Mouse (Mus musculus): ENCODE results near the gene Ttc14.

The Ttc14 gene

DNA sequence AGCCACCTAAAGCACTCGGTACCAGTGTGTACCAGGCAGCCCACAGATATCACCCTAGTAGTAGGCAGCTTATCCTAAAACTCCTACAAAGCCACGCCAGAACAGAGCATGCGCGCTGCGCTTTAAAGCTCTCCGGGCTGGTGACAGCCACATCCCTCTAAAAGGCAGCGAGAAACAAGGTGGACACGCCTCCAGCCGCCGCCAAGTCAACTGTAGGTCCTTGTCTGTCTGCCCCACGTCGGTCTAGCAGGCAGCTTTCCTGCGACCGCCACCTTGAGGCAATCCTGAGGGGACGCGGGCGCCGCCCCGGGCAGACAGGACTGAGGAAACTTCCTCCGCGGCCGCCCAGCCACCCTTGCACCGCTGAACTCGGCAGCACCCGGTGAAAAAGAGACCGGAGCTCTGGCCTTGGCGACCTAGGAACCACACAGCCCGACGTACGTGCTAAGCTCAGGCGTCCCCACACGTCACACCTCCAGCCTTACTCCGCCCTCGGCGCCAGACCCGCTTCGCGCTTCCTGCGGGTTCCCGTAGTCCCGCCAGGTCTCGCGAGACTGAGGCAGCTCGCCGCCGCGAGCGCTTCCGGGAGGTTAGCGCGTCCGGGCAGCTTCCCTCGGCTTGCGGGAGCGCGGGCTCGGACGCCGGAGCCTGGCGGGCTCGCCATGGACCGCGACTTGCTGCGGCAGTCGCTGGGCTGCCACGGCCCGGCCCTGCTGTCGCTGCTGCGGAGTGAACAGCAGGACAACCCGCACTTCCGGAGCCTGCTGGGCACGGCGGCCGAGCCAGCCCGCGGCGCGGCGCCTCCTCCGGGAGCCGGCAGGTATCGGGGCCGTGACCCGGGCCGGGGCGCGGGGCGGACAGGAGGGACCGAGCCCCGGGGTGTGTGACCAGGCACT lies at the start of gene Ttc14:
Gene Ttc14, plus strand, starts transcription at position 216 of the 896 bp plus-strand sequence.
- DNase-seq: peak; percentile 99

DNA sequence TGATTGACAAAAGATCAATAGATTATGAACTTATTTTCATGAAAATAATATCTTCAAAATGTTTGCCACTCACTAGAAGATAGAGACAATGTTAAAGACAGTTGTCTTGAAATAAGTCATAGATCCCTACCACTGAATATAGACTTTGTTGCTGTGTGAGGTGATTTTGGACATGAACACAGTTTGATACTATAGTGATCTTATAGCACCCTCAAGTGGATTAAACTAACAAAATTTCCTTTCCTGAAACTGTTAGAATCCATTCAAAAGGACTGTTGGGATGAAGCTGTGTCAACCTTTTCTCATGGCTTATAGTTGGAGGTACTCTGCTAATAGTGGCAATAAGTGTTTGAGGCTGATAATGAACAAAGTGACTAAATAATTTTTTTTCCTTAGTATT lies 8.7 kb upstream of the Ttc14 start:
- DNase-seq: no peak

GRCm38 (mm10) chr3:33800513-33800820 lies 835 bp downstream of the Ttc14 start:
- DNase-seq: no peak

DNA sequence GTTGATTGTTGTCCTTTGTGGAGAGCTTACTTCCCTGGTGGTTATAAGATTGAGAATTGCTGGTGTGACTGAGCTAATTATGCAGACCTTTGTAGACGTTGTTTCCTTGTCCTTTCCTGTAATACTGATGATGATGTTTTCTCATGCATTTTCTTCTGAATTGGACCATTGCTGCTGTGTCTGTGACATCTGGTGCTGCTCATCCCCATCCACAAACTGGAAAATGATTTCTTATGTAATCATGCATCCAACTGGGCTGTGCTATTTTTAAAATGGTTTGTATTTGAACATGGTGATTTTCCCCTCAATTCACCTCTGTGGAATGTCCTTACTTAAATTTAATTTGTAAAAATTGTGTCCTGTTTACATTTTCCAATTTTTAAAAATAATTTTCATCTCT lies 7.5 kb downstream of the Ttc14 start:
- DNase-seq: no peak

GRCm38 (mm10) chr3:33824135-33824946 lies 24.7 kb downstream of the Ttc14 start:
- DNase-seq: peak; percentile 7

DNA sequence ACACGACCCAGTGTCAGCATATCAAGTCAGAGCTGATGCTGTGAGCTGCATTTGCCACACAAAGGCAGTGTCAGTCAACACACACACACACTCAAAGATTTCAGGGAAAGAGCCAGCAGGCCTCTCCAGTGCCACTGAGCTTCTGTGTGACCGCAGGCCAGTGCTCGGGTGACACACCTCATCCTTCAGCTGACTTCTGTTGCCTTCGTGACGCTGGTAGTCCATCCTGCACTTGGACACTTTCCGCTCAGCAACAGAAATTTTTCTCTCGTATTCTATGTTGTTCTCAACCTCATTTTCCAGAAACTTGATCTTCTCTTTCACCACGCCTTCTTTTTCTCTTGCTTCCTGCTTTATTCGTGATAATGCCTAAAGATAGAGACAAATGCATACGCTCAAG lies 32.7 kb downstream of the Ttc14 start:
- DNase-seq: no peak

GRCm38 (mm10) chr3:33836576-33836975 lies 36.9 kb downstream of the Ttc14 start:
- DNase-seq: no peak

DNA sequence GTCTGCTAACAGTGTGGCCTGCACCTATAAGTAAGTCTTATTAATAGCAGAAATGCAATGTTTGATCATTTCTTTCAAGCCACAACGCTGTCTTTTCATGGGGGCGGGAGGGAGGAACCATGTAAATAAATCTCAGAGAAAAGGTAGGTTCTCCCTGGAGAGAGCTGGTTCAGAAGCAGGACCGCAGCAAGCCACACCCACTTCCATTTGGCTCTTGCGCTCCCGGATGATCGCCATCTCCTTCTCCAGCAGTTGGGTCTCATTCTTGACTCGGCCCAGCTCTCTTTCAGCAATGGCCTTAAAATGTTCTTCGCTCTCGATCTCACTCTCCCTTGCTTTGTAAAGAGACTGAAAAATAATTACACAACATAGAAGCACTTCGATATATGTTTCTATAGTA lies 39.2 kb downstream of the Ttc14 start:
- no peak for DNase-seq

DNA sequence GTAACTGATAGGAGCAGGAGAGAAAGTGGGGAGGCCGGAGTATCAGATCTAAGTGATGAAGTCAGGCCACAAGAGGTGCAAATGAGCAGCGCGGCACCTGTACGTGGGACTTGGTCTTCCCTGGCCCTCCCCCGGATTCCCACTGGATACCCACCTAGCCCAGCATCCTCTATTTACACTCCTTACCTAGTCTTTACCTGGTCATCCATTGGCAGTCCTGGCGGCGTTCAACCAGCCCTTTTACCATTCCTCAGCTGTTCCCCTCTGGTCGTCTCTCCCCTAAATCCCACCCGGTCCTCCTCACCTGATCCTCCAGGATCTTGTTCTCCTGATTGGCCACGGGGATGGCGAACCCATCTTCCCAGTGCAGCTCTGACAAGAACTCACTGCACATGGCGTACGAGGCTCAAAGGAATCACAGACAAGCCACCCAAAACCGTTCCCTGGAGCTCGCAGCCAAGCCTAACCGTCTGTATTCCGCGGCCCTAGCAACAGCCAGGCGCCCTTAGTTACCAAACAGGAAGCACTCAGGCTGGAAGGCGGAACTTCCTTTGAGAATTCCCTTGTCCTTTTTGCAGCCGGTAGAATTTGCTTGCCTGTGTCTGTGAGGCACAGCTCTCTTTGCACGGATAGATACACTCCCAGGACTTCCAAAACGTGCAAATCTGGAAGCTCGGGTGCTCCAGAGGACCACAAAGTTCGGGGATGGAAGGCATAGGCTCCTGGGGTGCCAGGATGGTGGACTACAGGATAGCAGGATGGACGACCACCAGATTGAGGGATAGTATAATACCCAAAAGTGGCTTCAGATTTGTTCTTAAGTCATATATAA lies 44.4 kb downstream of the Ttc14 start, which contains the start of gene Ccdc39:
Gene Ccdc39, minus strand, starts transcription at position 510 of the 832 bp plus-strand sequence.
- DNase-seq: peak; percentile 76

- no peak for DNase-seq
Measured at GRCm38 (mm10) chr3:33846639-33847038, 47.0 kb downstream of the Ttc14 start.

GRCm38 (mm10) chr3:33850856-33851255 lies 51.2 kb downstream of the Ttc14 start:
- DNase-seq: no peak

DNA sequence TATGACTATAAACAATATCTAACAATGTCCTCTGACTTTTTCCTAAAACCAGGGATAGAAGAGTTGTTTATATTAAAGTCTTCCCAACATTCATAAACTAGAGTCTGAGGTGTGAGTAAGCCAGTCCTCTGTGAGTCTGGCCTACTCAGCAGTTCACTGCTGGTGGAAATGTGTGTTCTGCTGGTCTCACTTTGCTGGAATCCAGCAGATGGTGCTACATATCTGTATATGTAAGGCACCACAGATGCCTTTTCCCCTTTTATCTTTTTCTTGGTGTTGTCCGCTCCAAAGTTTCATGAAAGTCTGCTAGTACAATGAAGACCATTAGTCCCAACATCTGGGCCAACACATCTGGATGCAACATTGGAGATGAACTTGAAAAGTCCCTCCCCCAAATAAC lies 53.4 kb downstream of the Ttc14 start:
- no peak for DNase-seq

DNA sequence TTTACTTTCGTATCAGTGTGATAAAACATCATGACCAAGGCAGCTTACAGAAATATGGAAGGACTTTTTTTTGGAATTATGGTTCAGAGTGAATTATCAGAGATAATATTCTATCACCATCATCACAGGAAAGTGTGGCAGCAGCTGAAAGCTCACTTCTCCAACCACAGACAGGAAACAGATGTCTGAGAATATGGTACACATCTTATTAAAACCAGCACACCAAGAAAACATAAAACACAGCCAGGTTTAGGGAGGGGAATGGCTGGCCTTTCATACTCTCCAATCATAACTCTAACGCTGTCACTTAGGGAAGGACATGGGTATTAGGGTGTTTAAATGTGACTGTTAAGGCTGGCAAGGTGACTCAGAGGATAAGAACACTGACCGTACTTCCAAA lies 59.3 kb downstream of the Ttc14 start:
- no peak for DNase-seq

DNA sequence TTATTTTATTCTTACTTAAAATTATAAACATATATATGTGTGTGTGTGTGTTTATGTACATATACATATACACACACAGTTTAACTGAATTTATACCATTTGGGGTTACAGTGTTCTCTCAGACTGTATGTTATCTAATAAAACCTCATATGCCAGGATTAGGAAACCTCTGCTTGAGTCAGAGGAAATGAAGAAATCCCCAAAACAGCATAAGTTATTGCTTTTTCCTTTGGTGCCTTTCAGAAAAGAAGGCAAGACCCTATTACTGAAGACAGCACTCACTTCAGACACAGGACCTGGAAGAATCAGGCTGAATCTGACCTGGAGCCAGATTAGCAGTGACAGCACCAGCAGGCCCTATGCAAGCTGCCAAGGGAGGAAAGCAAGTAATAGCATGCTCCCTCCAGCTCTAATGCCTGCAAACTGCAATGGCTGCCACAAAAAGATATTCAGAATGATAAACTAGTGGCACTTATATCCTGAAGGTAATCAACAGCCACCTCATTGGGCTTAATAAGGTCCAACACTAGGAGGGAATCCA lies 64.4 kb downstream of the Ttc14 start:
- DNase-seq: no peak

Measured in kidney, adult 18-20 months (tissue).